Mouse (Mus musculus): ENCODE results near the gene Celf2. TPM values are rescaled to one million over a fixed set of nuclear protein-coding genes. Genes with fewer than 3 reads are reported as not detected.

The Celf2 gene
- total RNA-seq, 2 experiments from 2014 or later, result 53.7 to 61.2 TPM

DNA sequence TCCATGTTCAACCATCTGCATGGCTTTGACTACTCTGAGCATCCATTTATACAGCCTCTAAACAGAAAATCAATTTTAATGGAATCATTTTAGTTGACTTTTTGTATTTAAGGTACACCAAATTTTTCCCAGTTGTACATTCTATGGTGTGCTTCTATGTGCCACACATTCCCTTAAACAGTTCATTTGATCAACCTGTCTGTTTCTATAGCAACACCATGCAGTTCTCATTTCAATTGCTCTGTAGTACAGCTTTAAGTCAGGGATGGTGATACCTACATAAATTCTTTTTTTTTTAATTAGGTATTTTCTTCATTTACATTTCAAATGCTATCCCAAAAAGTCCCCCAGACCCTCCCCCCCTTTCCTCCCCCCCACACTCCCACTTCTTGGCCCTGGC lies 831.9 kb downstream of the Celf2 start:
- intact Hi-C loops (cut with DNase I; ENCODE audit: low total_unique reads), result no loop called here

DNA sequence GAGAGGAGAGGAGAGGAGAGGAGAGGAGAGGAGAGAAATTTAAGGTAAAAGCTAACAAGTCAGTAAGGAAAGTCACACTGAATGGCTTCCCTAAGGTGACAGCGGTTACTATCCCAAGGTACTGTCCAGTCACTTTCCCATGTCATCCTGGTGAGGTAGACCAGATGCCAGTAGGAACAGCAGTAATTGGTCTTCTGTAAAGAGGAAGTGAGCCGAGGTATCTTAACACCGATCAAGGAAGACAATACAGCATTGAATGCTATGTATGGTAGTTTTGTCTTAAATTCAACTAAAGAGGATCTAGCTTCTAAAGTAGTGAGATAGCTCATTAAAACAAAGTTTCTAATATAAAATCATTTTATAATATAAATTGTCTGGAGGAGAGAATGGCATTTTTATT lies 835.0 kb downstream of the Celf2 start:
- intact Hi-C loops (cut with DNase I; ENCODE audit: low total_unique reads), result no loop called here
- no peak for DNase-seq

More for the DNA sequence above, 831.9 kb downstream of the Celf2 start:
- no peak for DNase-seq

DNA sequence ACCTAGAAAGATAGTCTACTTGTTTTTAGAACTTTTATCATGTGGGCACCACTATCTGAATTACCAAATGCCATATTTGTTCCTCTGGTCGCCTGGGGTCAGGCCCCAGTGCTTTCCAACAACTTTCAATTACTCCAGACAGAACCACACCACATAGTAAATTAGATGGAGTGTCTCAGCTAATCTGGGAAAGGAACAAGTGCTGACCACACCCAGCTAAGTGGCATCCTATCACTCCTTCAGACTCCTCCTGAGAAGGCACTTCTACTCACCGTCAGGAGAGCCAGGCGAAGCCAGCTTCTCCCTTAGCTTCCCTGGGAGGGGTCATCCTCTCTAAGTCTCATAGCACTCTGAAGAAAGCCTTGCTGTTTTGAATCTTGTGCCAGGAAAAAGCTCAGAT lies 835.9 kb downstream of the Celf2 start:
- no peak for DNase-seq

DNA sequence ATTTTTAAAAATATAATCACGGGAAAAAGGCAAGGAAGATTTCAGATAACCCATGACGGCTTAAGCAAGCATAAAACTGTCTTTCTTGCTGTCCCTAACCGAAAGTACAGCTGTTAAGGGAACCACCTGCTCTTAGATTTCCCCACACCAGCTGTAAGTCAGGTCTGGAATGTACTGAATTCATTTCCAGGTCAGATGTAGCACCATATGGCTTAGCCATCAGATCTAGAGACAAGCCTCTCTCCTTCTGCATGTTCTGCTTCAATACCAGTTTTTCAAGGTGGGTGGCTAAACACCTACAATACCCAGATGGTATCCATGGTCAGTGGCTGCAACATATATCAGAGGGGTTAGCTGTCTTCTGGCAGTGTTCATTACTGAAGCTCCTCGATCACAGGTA lies 841.8 kb downstream of the Celf2 start:
- intact Hi-C loops (cut with DNase I; ENCODE audit: low total_unique reads), result no loop called here
- DNase-seq, result no peak

More for the DNA sequence above, 835.9 kb downstream of the Celf2 start:
- intact Hi-C loops (cut with DNase I; ENCODE audit: low total_unique reads), result no loop called here

DNA sequence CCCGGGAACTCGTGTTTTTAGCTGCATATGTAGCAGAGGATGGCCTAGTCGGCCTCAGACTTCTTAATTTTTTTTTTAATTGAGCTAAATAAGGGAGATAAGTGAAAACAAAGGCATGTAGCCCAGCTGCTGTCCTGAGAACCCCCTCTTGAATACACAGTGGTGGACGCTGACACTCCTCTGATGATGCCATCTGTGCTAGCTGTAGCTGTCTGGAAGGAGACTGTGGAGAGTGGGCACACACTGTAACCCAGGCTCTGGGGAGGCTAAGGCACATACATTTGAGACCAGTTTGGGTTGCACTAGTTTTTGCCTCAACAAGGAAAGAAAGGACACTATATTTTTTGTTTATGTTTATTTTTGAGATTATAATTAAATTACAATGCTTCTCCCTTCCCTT lies 849.5 kb downstream of the Celf2 start:
- DNase-seq, result no peak
- intact Hi-C loops (cut with DNase I; ENCODE audit: low total_unique reads), result no loop called here

DNA sequence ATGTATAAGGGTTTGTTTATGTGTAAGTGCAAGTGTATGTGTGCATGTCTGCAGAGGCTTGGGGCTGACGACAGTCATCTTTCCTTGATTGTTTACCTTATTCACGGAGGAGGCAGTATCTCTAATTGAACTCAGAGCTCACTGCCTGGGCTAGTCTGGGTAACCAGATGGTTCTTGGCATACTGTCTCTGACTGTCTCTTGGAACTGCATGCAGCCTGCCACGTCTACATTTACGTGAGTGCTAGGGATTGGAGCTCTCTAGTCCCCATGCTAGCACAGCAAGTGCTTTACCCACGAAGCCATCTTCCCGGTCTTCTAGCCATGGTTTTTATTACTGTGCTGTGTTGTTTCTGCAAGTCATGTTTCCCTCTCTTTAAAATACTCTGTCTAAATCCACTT lies 855.6 kb downstream of the Celf2 start:
- DNase-seq, result no peak
- intact Hi-C loops (cut with DNase I; ENCODE audit: low total_unique reads), result no loop called here

DNA sequence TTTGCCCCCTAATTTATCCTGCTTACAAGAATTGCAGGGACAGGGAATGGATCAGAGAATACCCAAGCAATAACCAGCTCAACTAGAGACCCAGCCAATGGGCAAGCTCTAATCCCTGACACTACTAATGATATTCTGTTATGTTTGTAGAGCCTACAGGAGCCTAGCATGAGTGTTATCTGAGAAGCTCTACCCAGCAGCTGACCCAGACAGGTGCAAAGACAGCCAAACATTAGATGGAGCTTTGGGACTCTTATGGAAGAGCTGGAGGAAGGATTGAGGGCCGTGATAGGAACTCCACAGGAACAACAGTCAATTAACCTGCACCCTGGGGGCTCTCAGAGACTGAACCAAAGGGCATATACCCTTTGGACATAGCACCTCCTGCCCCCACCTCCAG lies 857.7 kb downstream of the Celf2 start:
- intact Hi-C loops (cut with DNase I; ENCODE audit: low total_unique reads), result no loop called here
- no peak for DNase-seq

DNA sequence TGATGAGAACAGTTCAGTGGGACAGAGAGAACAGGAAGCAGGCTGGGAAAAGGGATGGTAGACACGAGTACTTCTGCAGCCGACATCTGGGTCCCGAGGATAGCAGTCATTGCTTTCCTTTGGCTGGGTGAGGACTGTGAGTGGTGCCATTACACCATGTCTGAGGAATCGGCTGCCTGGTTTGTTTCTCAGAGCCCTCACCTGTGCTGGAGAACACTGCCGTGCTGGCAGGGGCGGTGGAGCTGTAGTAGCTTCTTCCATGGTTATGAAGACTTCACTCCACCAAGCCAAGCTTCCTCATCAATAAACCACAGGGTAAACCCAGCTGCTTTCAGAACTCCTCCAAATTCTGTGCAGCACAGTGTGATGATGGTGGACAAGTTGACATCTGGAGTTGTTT lies 860.5 kb downstream of the Celf2 start:
- intact Hi-C loops (cut with DNase I; ENCODE audit: low total_unique reads), result no loop called here
- no peak for DNase-seq

DNA sequence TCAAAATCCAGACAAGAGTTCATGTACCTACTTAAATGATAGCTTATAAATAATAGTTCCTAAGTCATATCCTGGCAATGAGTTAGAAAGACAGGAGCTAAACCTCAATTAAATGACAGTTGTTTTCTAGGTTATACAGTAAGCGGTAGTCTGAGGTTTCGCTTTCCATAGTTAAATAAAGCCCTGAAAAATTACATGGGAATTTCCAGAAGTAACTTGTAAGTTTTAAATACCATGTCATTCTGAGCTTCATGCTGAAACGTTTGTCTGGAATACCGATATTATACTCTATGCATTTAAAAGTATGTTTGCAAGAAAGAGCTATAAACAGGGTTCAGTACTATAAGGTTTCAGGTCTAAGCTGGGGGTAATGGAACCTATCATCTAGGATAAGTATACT lies 862.3 kb downstream of the Celf2 start:
- no peak for DNase-seq
- intact Hi-C loops (cut with DNase I; ENCODE audit: low total_unique reads), result no loop called here

DNA sequence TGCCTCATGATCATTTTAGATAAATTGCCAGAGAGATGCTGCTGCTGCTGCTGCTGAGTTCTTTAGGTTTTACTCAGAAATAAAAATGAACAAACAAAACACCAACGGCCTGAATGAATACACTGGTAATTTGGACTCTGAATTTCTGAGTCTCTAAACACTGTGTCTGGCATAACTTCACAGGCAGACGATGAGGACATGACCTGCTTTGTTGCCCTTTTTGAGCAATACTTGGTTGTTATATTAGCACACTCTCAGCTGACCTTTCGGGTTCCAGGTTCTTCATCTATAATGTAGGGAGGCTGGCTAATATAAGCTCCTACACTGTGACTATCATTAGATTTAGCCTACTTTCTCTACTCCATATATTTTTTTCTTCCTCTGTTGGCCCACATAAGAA lies 863.0 kb downstream of the Celf2 start:
- DNase-seq, result no peak
- intact Hi-C loops (cut with DNase I; ENCODE audit: low total_unique reads), result no loop called here

DNA sequence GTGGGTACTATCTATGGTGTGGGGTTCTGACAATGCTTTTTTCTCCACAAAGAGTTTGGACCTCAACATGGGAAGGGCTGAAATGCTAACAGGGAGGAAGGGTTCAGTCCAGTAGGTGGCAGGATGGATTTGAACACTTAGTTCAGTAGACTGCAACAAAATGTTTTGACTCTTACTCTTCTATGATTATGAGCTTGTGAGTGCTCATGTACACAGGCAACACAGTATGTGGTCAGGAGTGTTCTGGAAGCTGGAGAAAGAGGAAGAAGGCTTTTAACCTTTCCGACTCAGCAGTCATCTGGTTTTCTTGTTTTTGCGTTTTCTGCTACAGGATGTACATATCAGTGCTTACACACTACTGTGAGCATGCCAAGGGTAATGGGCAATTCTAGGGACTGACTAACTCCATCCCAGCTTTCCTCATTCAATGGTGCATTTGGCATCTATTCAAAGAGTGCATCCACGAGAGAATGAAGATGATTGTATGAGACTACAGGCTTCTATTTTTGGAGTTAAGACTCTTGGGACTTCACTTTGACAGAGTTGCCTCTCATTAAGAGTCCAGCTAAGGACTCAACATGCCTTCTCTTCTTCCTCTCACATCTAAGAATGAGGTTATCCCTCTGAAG lies 867.0 kb downstream of the Celf2 start:
- DNase-seq, result no peak
- intact Hi-C loops (cut with DNase I; ENCODE audit: low total_unique reads), result no loop called here

DNA sequence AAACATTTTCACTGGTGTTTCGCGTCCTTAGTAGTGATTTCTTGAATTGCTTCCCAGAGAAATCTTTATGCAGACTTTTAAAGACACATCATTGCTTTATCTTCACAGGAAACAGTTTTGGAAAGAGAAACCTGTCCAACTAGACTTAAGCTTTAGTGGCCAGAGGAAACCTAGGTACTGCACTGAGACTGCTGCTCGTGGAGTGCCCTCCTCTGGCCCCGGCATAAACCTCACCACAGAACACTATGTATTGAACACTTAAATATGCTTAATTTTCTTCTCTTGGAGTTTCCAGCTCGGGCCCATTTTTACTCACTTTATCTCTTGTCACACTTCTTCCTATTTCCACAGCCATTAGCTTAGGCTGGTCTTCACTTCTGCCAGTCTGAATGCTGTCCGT lies 870.0 kb downstream of the Celf2 start:
- no peak for DNase-seq
- intact Hi-C loops (cut with DNase I; ENCODE audit: low total_unique reads), result no loop called here

DNA sequence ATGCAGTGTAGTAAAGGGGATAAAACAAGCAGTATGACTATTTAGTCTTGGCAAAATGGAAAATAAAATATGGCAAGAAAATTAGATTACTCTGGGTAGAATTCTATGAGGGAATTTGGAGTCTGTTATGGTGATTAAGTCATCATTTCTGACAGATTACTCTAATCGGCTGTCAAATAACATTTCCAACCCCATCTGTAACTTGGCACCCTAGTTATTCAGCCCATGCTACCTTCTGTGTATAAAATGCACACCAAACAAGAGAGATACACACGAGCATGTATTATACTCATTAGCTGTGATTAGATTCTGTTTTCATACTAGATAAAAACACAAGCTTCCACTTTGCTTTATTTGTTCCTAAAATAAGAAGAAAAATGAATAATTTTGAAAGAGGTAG lies 872.2 kb downstream of the Celf2 start:
- intact Hi-C loops (cut with DNase I; ENCODE audit: low total_unique reads), result no loop called here
- no peak for DNase-seq

DNA sequence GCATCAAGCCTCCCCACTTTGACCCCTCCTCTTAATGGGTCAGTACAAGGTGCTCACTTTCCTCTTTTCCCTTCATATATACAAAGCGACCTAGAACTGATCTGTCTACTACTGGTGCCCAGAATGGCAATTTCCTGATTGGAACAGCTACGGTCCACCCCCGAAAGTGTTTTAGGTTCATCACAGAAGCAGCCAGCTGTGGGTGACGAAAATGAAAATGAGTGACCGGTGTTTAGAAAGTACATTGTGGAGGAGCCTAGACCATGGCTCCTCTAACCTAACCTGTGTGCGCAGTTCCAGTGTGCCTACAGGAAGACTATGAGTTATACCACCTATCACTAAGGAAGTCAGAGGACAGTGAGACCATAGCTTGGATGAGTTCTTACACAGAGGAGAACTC lies 874.5 kb downstream of the Celf2 start:
- intact Hi-C loops (cut with DNase I; ENCODE audit: low total_unique reads), result no loop called here
- DNase-seq, result no peak

DNA sequence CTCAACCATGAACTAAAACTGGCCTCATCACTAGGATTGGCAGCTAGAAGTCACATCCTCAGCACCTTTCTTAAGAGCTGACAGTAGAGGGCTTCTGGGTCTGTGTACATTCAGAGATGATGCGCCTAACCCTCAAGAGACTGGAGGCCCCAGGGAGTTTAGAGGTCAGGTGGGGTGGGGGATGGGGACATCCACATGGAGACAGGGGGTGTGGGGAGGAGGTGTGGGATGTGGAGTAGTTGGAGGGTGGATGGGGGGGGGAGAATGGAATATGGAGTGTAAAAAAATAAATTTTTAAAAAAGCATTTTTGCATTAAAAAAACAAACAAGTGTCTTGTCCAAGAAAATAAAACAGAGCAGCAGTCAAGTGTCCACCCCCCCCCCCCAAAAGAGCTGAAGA lies 876.2 kb downstream of the Celf2 start:
- intact Hi-C loops (cut with DNase I; ENCODE audit: low total_unique reads), result no loop called here

DNA sequence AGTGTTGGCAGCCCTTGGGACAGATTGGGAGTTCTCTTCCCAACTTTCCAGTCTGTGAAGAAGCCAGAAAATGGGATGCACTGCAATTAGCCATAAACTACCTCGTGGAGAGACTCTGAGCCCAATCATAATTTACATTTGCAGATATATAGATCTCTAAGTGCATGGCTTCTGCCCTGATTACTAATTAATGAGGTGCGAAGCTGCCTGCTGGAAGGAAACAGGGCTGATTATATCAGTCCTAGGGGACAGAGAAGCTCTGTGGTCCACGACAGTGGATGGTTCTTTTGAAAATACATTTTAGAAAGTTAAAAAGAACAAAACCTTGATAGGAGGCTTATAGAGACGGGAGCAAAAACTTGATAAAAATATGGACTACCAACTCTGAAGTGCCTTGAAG lies 885.6 kb downstream of the Celf2 start:
- intact Hi-C loops (cut with DNase I; ENCODE audit: low total_unique reads), result no loop called here
- no peak for DNase-seq

More for the DNA sequence above, 876.2 kb downstream of the Celf2 start:
- no peak for DNase-seq

DNA sequence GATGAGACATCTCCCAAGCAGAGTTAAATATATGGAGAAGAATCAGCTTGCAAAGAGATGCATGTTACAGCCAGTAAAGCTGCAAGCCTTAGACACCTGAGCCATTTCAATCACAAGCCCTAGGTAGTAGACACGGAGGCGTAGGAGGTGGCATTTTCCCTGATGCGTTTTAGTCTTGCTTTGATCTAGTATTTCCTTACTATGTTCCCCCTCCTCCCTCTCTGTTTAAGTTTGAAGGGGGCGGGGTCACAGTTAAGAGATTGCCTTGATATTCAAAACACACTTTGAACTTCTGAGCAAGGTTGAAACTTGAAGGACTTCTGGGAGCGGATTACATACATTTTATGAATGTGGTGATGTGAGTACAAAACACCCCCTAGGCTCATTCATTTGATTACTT lies 887.3 kb downstream of the Celf2 start:
- DNase-seq, result no peak
- intact Hi-C loops (cut with DNase I; ENCODE audit: low total_unique reads), result no loop called here

DNA sequence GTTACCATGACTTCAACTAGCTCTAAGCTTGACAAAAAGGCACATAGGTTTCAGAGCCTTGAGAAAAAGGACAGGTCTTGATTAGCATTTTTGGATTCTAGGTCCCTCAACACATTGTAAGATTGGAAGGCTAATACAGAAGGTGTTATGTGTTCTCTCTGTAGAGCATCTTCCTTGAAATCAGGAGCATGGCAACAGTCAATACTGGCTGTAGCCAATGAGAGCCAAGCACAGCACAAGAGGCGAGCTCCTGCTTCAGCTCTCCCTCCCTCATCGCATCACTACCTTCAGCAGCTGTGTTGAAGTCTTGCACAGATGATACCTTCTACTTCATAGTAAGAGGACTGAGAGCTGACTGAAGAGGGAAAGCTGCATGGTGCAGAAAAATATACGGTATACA lies 890.5 kb downstream of the Celf2 start:
- no peak for DNase-seq
- intact Hi-C loops (cut with DNase I; ENCODE audit: low total_unique reads), result no loop called here

DNA sequence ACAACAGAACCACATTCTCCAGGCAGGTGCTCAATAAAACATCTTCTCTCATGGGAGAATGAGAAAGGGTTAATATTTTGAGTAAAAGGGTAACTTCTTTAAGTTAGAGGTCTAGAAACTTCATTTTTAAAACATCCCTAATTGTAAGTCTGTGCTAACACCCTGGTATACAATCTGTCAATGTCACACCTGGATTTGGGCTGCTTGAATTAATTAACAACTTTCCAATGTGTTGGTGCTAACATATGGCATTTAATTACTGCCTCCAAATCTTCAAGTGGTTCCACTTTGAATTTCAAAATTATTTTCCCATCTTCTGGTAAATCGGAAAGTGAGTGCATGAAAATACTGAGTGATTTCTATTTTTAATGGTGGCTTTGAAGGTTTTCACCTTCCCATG lies 890.9 kb downstream of the Celf2 start:
- intact Hi-C loops (cut with DNase I; ENCODE audit: low total_unique reads), result no loop called here
- DNase-seq, result no peak

DNA sequence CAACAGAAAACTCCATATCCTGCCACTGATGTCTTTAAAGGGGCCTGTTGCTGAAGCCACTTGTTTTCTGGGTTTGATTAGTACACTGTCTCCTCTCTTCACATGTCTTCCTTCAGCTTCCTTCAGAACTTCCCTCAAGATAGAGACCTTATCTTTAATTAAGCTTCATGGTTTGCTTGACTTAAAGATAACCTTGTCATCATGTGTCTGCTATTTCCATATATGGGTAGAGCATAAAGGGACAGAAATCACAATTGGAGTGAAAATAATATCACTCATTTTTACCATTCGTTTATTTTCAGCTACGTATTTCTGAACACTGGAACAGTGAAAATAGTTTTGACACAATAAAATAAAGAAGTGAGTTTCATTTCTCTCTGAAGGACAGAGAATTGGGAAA lies 905.0 kb downstream of the Celf2 start:
- DNase-seq, result no peak
- intact Hi-C loops (cut with DNase I; ENCODE audit: low total_unique reads), result no loop called here

DNA sequence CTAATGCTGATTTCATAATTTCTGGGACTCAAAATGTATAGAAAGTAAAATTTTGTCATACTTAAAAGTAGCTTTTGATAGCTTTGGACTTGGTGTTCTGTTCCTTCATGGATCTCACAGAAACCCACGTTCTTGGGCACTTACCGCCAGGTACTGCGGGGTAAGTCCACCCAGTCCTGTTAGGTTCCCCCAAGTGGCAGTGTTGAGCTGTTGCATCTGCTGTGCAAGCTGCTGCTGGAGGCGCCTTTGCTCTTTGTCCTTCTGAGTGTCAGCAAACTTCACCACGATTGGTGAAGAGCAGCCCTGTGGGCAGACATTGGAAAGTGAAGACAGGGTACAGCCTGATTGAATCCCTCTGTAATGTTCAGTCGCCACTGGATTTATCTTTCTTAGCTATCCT lies 905.5 kb downstream of the Celf2 start:
- intact Hi-C loops (cut with DNase I; ENCODE audit: low total_unique reads), result no loop called here
- DNase-seq, result no peak

DNA sequence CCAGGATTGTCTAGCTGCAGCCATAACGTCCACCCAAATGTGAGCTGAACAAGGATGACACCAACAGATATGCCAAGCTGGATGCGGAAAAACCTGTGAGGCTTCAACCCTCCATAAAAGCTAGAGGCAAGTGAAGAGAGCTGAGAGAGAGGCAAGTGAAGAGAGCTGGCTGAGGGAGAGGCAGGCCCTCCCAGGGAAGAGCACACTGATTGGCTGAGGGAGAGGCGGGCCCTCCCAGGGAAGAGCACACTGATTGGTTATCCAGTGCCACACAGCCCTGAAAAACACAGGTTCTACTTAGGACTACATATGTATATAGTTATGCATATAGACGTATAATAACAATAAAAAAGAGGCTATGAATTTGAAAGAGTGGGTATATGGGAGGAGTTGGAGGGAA lies 907.2 kb downstream of the Celf2 start:
- no peak for DNase-seq
- intact Hi-C loops (cut with DNase I; ENCODE audit: low total_unique reads), result no loop called here

DNA sequence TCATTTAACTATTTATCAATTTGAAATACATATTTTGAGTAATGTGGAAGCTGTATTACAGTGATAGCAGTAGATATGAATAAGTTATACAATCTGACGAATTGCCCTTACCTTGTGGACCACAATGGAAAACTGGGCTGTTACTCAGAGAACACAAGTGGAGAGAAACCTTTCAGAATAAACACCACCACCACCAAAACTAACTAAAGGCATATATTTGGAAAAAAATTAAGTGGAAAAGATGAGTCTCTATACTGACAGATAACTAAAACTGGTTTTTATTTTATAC lies 910.5 kb downstream of the Celf2 start:
- intact Hi-C loops (cut with DNase I; ENCODE audit: low total_unique reads), result no loop called here
- no peak for DNase-seq

All from gastrocnemius, postnatal 14 days (tissue).